Mouse (Mus musculus): ENCODE measurements around the gene Cdc7. TPM values are rescaled to one million over a fixed set of nuclear protein-coding genes. Genes with fewer than 3 reads are reported as not detected.

The Cdc7 gene
- total and polyA plus RNA-seq, 2 experiments from 2014 or later: 4.0 to 10.8 TPM

DNA sequence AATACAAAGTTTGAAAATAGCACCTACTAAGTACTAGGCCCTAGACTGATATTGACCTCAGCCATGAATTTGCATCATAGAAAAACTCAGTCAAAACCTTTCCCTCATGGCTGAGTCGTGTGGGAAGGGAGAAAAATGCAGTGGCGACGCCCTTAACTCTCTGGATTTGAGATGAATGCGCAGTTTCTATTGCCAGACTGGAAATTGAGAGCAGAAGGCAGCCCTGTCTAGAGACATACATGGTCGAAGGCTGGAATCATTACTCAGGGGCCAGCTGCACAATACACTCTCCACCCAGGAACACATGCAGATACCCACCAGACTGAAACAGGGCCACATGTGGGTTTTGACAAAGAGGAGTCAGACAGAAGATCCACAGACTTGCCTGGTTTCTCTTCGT, 55.8 kb downstream of the Cdc7 start:
- Histone ChIP-seq H3K9ac (replicated peaks; ENCODE audit: low read depth, low read length) (no peak overlapping the region), H3K27ac (ENCODE audit: low read depth) (peak overlapping the region; percentile 86), H3K36me3 (replicated peaks; ENCODE audit: control insufficient read depth, insufficient read depth, low read length) (no peaks in the 10 kb centered on the region), H3K27me3 (ENCODE audit: control insufficient read depth, insufficient read depth, low read length) (no peaks in the 10 kb centered on the region), H3K4me2 (ENCODE audit: low read depth, low read length) (no peak overlapping the region), H3K4me1 (ENCODE audit: control insufficient read depth, insufficient read depth) (peaks cover 24% of the 10 kb centered on the region), H3K4me3 (ENCODE audit: low read depth, low read length) (no peak overlapping the region), H3K9me3 (replicated peaks; ENCODE audit: control insufficient read depth, low read length) (0 out of 2 replicates have a peak, but pooled peaks cover 3% of the 10 kb centered on the region)
- ATAC-seq (ENCODE audit: insufficient read depth, low read depth) (no peak; the same call in 1 of the 2 replicates), DNase-seq (ENCODE audit: low spot score) (no peak)
- TF ChIP-seq CTCF (IDR thresholded peaks at IDR 0.05; ENCODE audit: low read depth): no peak
- TF ChIP-seq EP300 (IDR thresholded peaks at IDR 0.05; ENCODE audit: low read depth): no peak
- WGBS: 68% methylated on average over 6 of the region's 6 CpGs

DNA sequence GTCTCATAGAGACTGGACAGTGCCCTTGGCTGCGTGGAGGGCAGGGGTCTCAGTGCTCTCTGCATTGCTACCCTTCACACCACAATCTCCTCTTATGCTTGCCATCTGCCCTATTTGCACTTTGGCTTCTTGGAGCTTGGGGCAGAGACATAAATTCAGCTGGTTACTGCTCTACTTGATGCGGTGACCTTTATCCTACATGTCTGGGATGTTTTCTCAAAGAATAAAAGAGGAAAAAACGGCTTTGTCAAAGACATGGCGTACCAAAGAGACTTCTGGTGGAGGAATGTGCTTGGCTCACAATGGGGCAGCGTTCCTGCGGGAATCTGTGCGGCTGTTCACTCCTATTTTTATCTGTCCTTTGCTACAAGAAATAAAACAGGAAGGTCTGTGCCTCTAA, 56.2 kb downstream of the Cdc7 start:
- Histone ChIP-seq H3K36me3 (replicated peaks; ENCODE audit: control insufficient read depth, insufficient read depth, low read length) (no peaks in the 10 kb centered on the region), H3K27me3 (ENCODE audit: control insufficient read depth, insufficient read depth, low read length) (no peaks in the 10 kb centered on the region), H3K9me3 (replicated peaks; ENCODE audit: control insufficient read depth, low read length) (0 out of 2 replicates have a peak, but pooled peaks cover 3% of the 10 kb centered on the region), H3K27ac (ENCODE audit: low read depth) (peak overlapping the region; percentile 86), H3K4me3 (ENCODE audit: low read depth, low read length) (no peak overlapping the region), H3K4me2 (ENCODE audit: low read depth, low read length) (no peak overlapping the region), H3K9ac (replicated peaks; ENCODE audit: low read depth, low read length) (no peak overlapping the region), H3K4me1 (ENCODE audit: control insufficient read depth, insufficient read depth) (peaks cover 24% of the 10 kb centered on the region)
- WGBS: 20% methylated on average over 7 of the region's 7 CpGs
- DNase-seq (ENCODE audit: low spot score): peak; percentile 37
- peak; percentile 58 for ATAC-seq (ENCODE audit: insufficient read depth, low read depth)
- TF ChIP-seq EP300 (IDR thresholded peaks at IDR 0.05; ENCODE audit: low read depth) (no peak), CTCF (IDR thresholded peaks at IDR 0.05; ENCODE audit: low read depth) (no peak)

DNA sequence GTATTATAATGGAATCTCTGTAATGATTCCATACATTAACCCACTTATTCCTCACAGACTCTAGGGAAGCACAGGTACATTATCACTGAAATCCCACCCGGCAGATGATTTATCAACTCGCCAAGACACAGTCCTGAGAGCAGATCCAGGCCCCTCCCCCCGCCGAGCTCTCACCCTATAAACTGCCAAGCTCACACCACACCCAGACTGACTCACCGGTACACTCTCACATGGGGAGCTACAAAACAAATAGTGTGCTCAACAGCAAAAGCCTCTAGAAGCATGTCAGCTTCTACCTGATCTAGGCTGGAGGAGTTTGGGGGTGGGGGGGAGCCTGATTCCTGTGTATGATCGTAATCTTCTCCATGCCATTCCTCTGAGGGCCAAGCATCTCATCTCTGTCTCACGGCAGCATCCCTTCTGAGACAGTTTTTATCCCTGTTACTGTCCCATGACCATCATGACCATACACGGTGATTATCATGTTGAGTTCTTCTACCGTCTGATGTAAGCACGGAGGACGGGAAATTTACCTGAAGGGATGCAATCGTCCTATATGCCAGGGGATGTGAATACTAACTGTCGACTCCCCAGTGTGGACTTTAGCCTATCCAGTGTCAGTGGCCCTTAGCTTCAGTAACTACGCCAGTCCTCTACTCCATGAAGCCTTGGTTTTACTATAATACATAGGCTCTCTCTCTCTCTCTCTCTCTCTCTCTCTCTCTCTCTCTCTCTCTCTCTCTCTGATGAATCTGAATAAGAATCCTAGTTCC, 57.4 kb downstream of the Cdc7 start:
- no peak overlapping the region for H3K27ac ChIP-seq (ENCODE audit: low read depth)
- 88% methylated on average over 14 of the region's 14 CpGs for WGBS

DNA sequence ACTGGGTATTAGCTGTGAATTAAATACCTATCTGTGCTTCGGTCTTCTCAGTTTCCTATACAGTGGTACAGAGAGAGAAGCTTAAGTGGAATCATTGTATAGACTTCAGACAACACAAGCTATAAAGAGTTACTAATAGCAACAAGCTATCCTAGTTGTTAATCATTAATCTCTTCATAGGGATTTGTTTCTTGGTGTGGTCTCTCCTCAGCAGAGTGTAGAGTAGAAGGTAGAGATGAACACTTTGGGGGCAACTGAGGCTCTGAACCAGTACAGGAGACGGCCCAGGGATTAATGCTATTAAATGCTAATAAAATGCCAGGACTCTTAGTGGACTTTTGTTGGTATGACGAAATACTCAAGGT, 57.9 kb downstream of the Cdc7 start:
- DNase-seq (ENCODE audit: low spot score): no peak
- Histone ChIP-seq H3K4me1 (ENCODE audit: control insufficient read depth, insufficient read depth) (peaks cover 36% of the 10 kb centered on the region), H3K4me2 (ENCODE audit: low read depth, low read length) (no peak overlapping the region), H3K27ac (ENCODE audit: low read depth) (no peak overlapping the region), H3K36me3 (replicated peaks; ENCODE audit: control insufficient read depth, insufficient read depth, low read length) (no peaks in the 10 kb centered on the region), H3K9ac (replicated peaks; ENCODE audit: low read depth, low read length) (no peak overlapping the region), H3K9me3 (replicated peaks; ENCODE audit: control insufficient read depth, low read length) (0 out of 2 replicates have a peak, but pooled peaks cover 3% of the 10 kb centered on the region), H3K27me3 (ENCODE audit: control insufficient read depth, insufficient read depth, low read length) (no peaks in the 10 kb centered on the region), H3K4me3 (ENCODE audit: low read depth, low read length) (no peak overlapping the region)
- WGBS: 94% methylated on average over 3 of the region's 3 CpGs
- TF ChIP-seq CTCF (IDR thresholded peaks at IDR 0.05; ENCODE audit: low read depth): no peak
- no peak for TF ChIP-seq EP300 (IDR thresholded peaks at IDR 0.05; ENCODE audit: low read depth)
- ATAC-seq (ENCODE audit: insufficient read depth, low read depth): no peak

More for the DNA sequence above, 57.4 kb downstream of the Cdc7 start:
- no peak overlapping the region for H3K9ac ChIP-seq (replicated peaks; ENCODE audit: low read depth, low read length)
- no peak for TF ChIP-seq EP300 (IDR thresholded peaks at IDR 0.05; ENCODE audit: low read depth)
- no peak for TF ChIP-seq CTCF (IDR thresholded peaks at IDR 0.05; ENCODE audit: low read depth)
- peaks cover 32% of the 10 kb centered on the region for H3K4me1 ChIP-seq (ENCODE audit: control insufficient read depth, insufficient read depth)
- H3K9me3 ChIP-seq (replicated peaks; ENCODE audit: control insufficient read depth, low read length): 0 out of 2 replicates have a peak, but pooled peaks cover 3% of the 10 kb centered on the region
- no peaks in the 10 kb centered on the region for H3K36me3 ChIP-seq (replicated peaks; ENCODE audit: control insufficient read depth, insufficient read depth, low read length)
- H3K4me2 ChIP-seq (ENCODE audit: low read depth, low read length): no peak overlapping the region
- H3K27me3 ChIP-seq (ENCODE audit: control insufficient read depth, insufficient read depth, low read length): no peaks in the 10 kb centered on the region
- no peak for DNase-seq (ENCODE audit: low spot score)
- H3K4me3 ChIP-seq (ENCODE audit: low read depth, low read length): no peak overlapping the region
- ATAC-seq (ENCODE audit: insufficient read depth, low read depth): no peak

DNA sequence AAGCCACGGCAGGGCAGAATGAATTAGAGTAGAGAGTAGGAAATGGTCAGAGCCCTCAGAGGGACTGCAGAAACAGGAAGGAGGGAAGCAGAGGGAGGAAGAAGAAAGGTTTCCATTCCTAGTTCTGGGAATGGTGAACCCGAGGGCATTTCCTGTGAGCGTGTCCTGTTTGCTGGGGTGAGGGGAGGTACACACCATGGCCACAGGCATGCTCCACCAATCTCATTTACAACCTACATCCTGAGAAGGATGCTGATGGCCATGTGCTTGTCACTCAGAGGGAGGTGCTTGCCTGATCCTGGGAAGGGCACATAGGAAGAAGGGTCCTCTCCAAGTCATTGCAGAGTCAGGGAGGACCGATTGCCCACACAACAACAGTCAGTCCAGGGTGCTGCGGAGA, 59.8 kb downstream of the Cdc7 start:
- 54% methylated on average over 5 of the region's 5 CpGs for WGBS
- 0 out of 2 replicates have a peak, but pooled peaks cover 3% of the 10 kb centered on the region for H3K9me3 ChIP-seq (replicated peaks; ENCODE audit: control insufficient read depth, low read length)
- no peak for ATAC-seq (ENCODE audit: insufficient read depth, low read depth)
- TF ChIP-seq EP300 (IDR thresholded peaks at IDR 0.05; ENCODE audit: low read depth) (no peak), CTCF (IDR thresholded peaks at IDR 0.05; ENCODE audit: low read depth) (no peak)
- no peaks in the 10 kb centered on the region for H3K36me3 ChIP-seq (replicated peaks; ENCODE audit: control insufficient read depth, insufficient read depth, low read length)
- H3K27ac ChIP-seq (ENCODE audit: low read depth): no peak overlapping the region
- no peak overlapping the region for H3K4me2 ChIP-seq (ENCODE audit: low read depth, low read length)
- H3K9ac ChIP-seq (replicated peaks; ENCODE audit: low read depth, low read length): no peak overlapping the region
- DNase-seq (ENCODE audit: low spot score): peak; percentile 5
- H3K4me3 ChIP-seq (ENCODE audit: low read depth, low read length): no peak overlapping the region
- no peaks in the 10 kb centered on the region for H3K27me3 ChIP-seq (ENCODE audit: control insufficient read depth, insufficient read depth, low read length)
- H3K4me1 ChIP-seq (ENCODE audit: control insufficient read depth, insufficient read depth): peaks cover 43% of the 10 kb centered on the region

All from heart, postnatal 0 days (tissue).